ENCODE assay signal across 29 mouse cellular contexts in the genomic region with DNA sequence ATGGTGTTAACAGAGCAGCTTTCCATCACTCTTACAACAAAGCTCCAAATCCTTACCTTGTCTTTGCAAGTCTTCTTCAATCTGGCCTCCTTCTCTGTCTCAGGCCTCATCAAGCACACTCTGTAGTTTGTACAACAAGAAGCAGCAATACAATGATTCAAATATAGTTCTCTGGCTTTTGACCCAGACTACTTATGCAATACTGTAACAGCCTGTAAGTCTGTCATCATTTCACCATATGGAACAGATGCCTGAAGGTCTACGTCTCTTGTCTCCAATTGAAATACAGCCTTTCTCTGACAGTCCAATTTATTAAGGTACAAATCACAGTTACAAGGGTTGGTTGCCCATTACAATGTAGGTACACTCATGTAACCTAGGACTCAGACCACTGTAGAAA.
"Had no signal": no experiment of that assay in that cellular context is flagged by ENCODE, and none has a peak within 500 bp of the region (broad histone marks: within the 10 kb centered on the region; RNA-seq: fewer than 3 reads in every experiment).

No protein-coding gene starts in this region.

- DNase-seq: left cerebral cortex, postnatal 4 days; liver; liver, embryonic 13.5 days; liver, postnatal 0 days; lung, adult 18-20 months; lung, adult 2 months; lung, postnatal 10 days; lung, postnatal 4 days; midbrain, embryonic 14.5 days had no signal

- H3K9me3 ChIP-seq: limb, embryonic 10.5 days; limb, embryonic 12.5 days; limb, embryonic 13.5 days; limb, embryonic 15.5 days; liver, embryonic 12.5 days; liver, embryonic 13.5 days; liver, embryonic 15.5 days; megakaryocyte, embryonic 14.5 days; midbrain, embryonic 10.5 days; midbrain, embryonic 12.5 days; midbrain, embryonic 13.5 days; midbrain, embryonic 15.5 days; neural tube, embryonic 12.5 days; neural tube, embryonic 13.5 days had no signal

- H3K27me3 ChIP-seq: limb, embryonic 12.5 days; limb, embryonic 13.5 days; limb, embryonic 15.5 days; liver, embryonic 12.5 days; liver, embryonic 13.5 days; liver, embryonic 15.5 days; megakaryocyte, embryonic 14.5 days; midbrain, embryonic 12.5 days; midbrain, embryonic 13.5 days; midbrain, embryonic 15.5 days; neural tube, embryonic 12.5 days; neural tube, embryonic 13.5 days had no signal

- H3K9ac ChIP-seq: limb, embryonic 12.5 days; limb, embryonic 13.5 days; limb, embryonic 15.5 days; liver, embryonic 12.5 days; liver, embryonic 13.5 days; liver, embryonic 14.5 days; liver, embryonic 15.5 days; liver, postnatal 0 days; midbrain, embryonic 12.5 days; midbrain, embryonic 13.5 days; midbrain, embryonic 15.5 days; neural tube, embryonic 12.5 days; neural tube, embryonic 13.5 days had no signal

- ATAC-seq: liver, embryonic 12.5 days; liver, postnatal 0 days; midbrain, embryonic 13.5 days; midbrain, embryonic 15.5 days; midbrain, embryonic 16.5 days had no signal

- H3K4me3 ChIP-seq: left cerebral cortex, adult 2 months; limb, embryonic 10.5 days; limb, embryonic 12.5 days; limb, embryonic 13.5 days; limb, embryonic 15.5 days; liver, embryonic 12.5 days; liver, embryonic 13.5 days; liver, embryonic 15.5 days; megakaryocyte, embryonic 14.5 days; midbrain, embryonic 10.5 days; midbrain, embryonic 12.5 days; midbrain, embryonic 13.5 days; midbrain, embryonic 15.5 days; myocyte; neural tube, embryonic 12.5 days; neural tube, embryonic 13.5 days had no signal

- H3K27ac ChIP-seq: left cerebral cortex, adult 2 months; limb, embryonic 10.5 days; limb, embryonic 12.5 days; limb, embryonic 13.5 days; limb, embryonic 15.5 days; liver, embryonic 12.5 days; liver, embryonic 13.5 days; liver, embryonic 14.5 days; liver, embryonic 15.5 days; macrophage; midbrain, embryonic 10.5 days; midbrain, embryonic 12.5 days; midbrain, embryonic 13.5 days; midbrain, embryonic 15.5 days; neural tube, embryonic 12.5 days; neural tube, embryonic 13.5 days had no signal

- H3K36me3 ChIP-seq: limb, embryonic 10.5 days; limb, embryonic 12.5 days; limb, embryonic 13.5 days; limb, embryonic 15.5 days; liver, embryonic 12.5 days; liver, embryonic 13.5 days; liver, embryonic 15.5 days; midbrain, embryonic 10.5 days; midbrain, embryonic 12.5 days; midbrain, embryonic 13.5 days; midbrain, embryonic 15.5 days; neural tube, embryonic 12.5 days; neural tube, embryonic 13.5 days had no signal

- H3K4me2 ChIP-seq: limb, embryonic 12.5 days; limb, embryonic 13.5 days; limb, embryonic 15.5 days; liver, embryonic 11.5 days; liver, embryonic 12.5 days; liver, embryonic 13.5 days; liver, embryonic 15.5 days; midbrain, embryonic 11.5 days; midbrain, embryonic 12.5 days; midbrain, embryonic 13.5 days; midbrain, embryonic 15.5 days; neural tube, embryonic 12.5 days; neural tube, embryonic 13.5 days had no signal

- H3K4me1 ChIP-seq: limb, embryonic 10.5 days; limb, embryonic 12.5 days; limb, embryonic 13.5 days; limb, embryonic 15.5 days; liver, embryonic 12.5 days; liver, embryonic 13.5 days; liver, embryonic 15.5 days; megakaryocyte, embryonic 14.5 days; midbrain, embryonic 10.5 days; midbrain, embryonic 12.5 days; midbrain, embryonic 13.5 days; midbrain, embryonic 15.5 days; neural tube, embryonic 12.5 days; neural tube, embryonic 13.5 days had no signal
